In genomic region chr16:28374790-28375189, GRCm38 (mm10) we compare ENCODE assay signal across 19 mouse cellular contexts.
"Had no signal": no experiment of that assay in that cellular context is flagged by ENCODE, and none has a peak within 500 bp of the region (broad histone marks: within the 10 kb centered on the region; RNA-seq: fewer than 3 reads in every experiment).

No protein-coding gene starts in this region.

- H3K4me2 ChIP-seq: lung, embryonic 14.5 days; midbrain, embryonic 12.5 days; neural tube, embryonic 13.5 days; neural tube, embryonic 15.5 days had no signal

- H3K4me3 ChIP-seq: midbrain, embryonic 10.5 days; midbrain, embryonic 12.5 days; myocyte; neural tube, embryonic 13.5 days; neural tube, embryonic 15.5 days had no signal

- H3K27me3 ChIP-seq: midbrain, embryonic 12.5 days; neural tube, embryonic 13.5 days; neural tube, embryonic 15.5 days had no signal

- H3K27ac ChIP-seq: midbrain, embryonic 10.5 days; midbrain, embryonic 12.5 days; neural tube, embryonic 13.5 days; neural tube, embryonic 15.5 days had no signal

- DNase-seq: lung, adult 18-20 months; lung, embryonic 14.5 days; lung, postnatal 10 days; lung, postnatal 4 days; midbrain, embryonic 14.5 days; retina, postnatal 1 day; right cerebral cortex, adult 18-20 months; right cerebral cortex, postnatal 25 days; right cerebral cortex, postnatal 4 days; spleen, adult 18-20 months; thymus, adult 18-20 months; thymus, postnatal 14 days; thymus, postnatal 36 days had no signal

- H3K9ac ChIP-seq: lung, embryonic 14.5 days; midbrain, embryonic 12.5 days; neural tube, embryonic 13.5 days; neural tube, embryonic 15.5 days had no signal

- ATAC-seq: midbrain, embryonic 16.5 days had no signal

- H3K36me3 ChIP-seq: midbrain, embryonic 10.5 days; midbrain, embryonic 12.5 days; neural tube, embryonic 13.5 days; neural tube, embryonic 15.5 days had no signal

- H3K9me3 ChIP-seq: midbrain, embryonic 10.5 days; midbrain, embryonic 12.5 days; neural tube, embryonic 13.5 days; neural tube, embryonic 15.5 days had no signal

- H3K4me1 ChIP-seq: midbrain, embryonic 10.5 days; midbrain, embryonic 12.5 days; neural tube, embryonic 13.5 days; neural tube, embryonic 15.5 days had no signal
